Mouse (Mus musculus) cerebellum, adult 8-10 months (tissue): ENCODE results near the gene Olfr313.
"Not testable (repeated sequence)": the region's sequence is repeated elsewhere in the genome, so short reads cannot be mapped to it uniquely, and the experiment has no call there.

Source experiments
- DNase-seq: peaks from one replicate; pipeline ENCODE4 v3.0.0; 2022

Olfr313 gene

GRCm38 (mm10) chr11:58814700-58815099 lies at the start of gene Olfr313:
TSS of gene Olfr313 (plus strand) at chr11:58815000.
- not testable (repeated sequence) for DNase-seq

GRCm38 (mm10) chr11:58772888-58773287 lies 41.9 kb upstream of the Olfr313 start, which contains the start of gene Olfr315:
TSS of gene Olfr315 (plus strand) at chr11:58773188.
- no peak for DNase-seq

GRCm38 (mm10) chr11:58782480-58783089 lies 32.2 kb upstream of the Olfr313 start, which contains the start of gene Olfr314:
TSS of gene Olfr314 (plus strand) at chr11:58782952.
- no peak for DNase-seq

GRCm38 (mm10) chr11:58784182-58784581 lies 30.6 kb upstream of the Olfr313 start:
- DNase-seq = no peak

- DNase-seq = no peak
Observed at GRCm38 (mm10) chr11:58787651-58788050, 27.1 kb upstream of the Olfr313 start.

GRCm38 (mm10) chr11:58788346-58788745 lies 26.5 kb upstream of the Olfr313 start:
- DNase-seq = no peak

- no peak for DNase-seq
Observed at GRCm38 (mm10) chr11:58789532-58789931, 25.3 kb upstream of the Olfr313 start.

- DNase-seq = no peak
Observed at GRCm38 (mm10) chr11:58790053-58790452, 24.7 kb upstream of the Olfr313 start.

GRCm38 (mm10) chr11:58790646-58791045 lies 24.2 kb upstream of the Olfr313 start:
- no peak for DNase-seq

- no peak for DNase-seq
Observed at GRCm38 (mm10) chr11:58795856-58796255, 18.9 kb upstream of the Olfr313 start.

- DNase-seq = no peak
Observed at GRCm38 (mm10) chr11:58796850-58797249, 17.9 kb upstream of the Olfr313 start.

- DNase-seq = no peak
Observed at GRCm38 (mm10) chr11:58799747-58800146, 15.1 kb upstream of the Olfr313 start.

- peak; percentile 1 for DNase-seq
Observed at GRCm38 (mm10) chr11:58801558-58802228, 13.1 kb upstream of the Olfr313 start, which contains the start of gene Fam183b. TSS of gene Fam183b (minus strand) at chr11:58801960.

GRCm38 (mm10) chr11:58803871-58804270 lies 10.9 kb upstream of the Olfr313 start:
- DNase-seq = no peak

- no peak for DNase-seq
Observed at GRCm38 (mm10) chr11:58804393-58804792, 10.4 kb upstream of the Olfr313 start.

GRCm38 (mm10) chr11:58812001-58812400 lies 2.8 kb upstream of the Olfr313 start:
- no peak for DNase-seq

GRCm38 (mm10) chr11:58815676-58816075 lies 876 bp downstream of the Olfr313 start:
- DNase-seq = no peak

- DNase-seq = not testable (repeated sequence)
Observed at GRCm38 (mm10) chr11:58828937-58829336, 14.1 kb downstream of the Olfr313 start, which contains the start of gene Olfr312. TSS of gene Olfr312 (plus strand) at chr11:58829237.

- DNase-seq = no peak
Observed at GRCm38 (mm10) chr11:58829764-58830163, 15.0 kb downstream of the Olfr313 start.

- not testable (repeated sequence) for DNase-seq
Observed at GRCm38 (mm10) chr11:58832541-58832940, 17.7 kb downstream of the Olfr313 start.

- not testable (repeated sequence) for DNase-seq
Observed at GRCm38 (mm10) chr11:58838951-58839350, 24.2 kb downstream of the Olfr313 start, which contains the start of gene Olfr311. TSS of gene Olfr311 (plus strand) at chr11:58839251.

- DNase-seq = peak; percentile 95
Observed at GRCm38 (mm10) chr11:58846919-58847461, 32.2 kb downstream of the Olfr313 start, which contains the start of gene Gm12258. TSS of gene Gm12258 (plus strand) at chr11:58847158.

GRCm38 (mm10) chr11:58847636-58848035 lies 32.8 kb downstream of the Olfr313 start:
- no peak for DNase-seq

- no peak for DNase-seq
Observed at GRCm38 (mm10) chr11:58849731-58850130, 34.9 kb downstream of the Olfr313 start.
